Mouse (Mus musculus) spleen, postnatal 4 days (tissue): ENCODE results near the gene Stub1.

ENCODE experiments used
- DNase-seq, 2 experiments: peaks; one replicate each; pipeline ENCODE4 v3.0.0; 2022; ENCODE audit warnings: low spot score in 2 of 2

The Stub1 gene

GRCm38 (mm10) chr17:25837076-25837410 is 3.8 kb upstream of the Stub1 start, which contains the start of gene Rhbdl1:
Rhbdl1 (minus strand) TSS chr17:25837295.
- no peak for DNase-seq

- DNase-seq, result no peak
Measured at GRCm38 (mm10) chr17:25836397-25837075, 3.3 kb upstream of the Stub1 start.

- DNase-seq, result no peak
Measured at GRCm38 (mm10) chr17:25835816-25836215, 2.6 kb upstream of the Stub1 start.

GRCm38 (mm10) chr17:25835301-25835700 is 2.1 kb upstream of the Stub1 start:
- DNase-seq, result no peak

- no peak for DNase-seq
Measured at GRCm38 (mm10) chr17:25834595-25835222, 1.5 kb upstream of the Stub1 start.

GRCm38 (mm10) chr17:25833961-25834594 is 874 bp upstream of the Stub1 start:
- no peak for DNase-seq

GRCm38 (mm10) chr17:25832436-25833290 is 541 bp downstream of the Stub1 start:
- peak; percentile 99 for DNase-seq

GRCm38 (mm10) chr17:25831451-25832281 is 1.5 kb downstream of the Stub1 start:
- peak in 1 of 2 experiments; percentile 41 for DNase-seq

GRCm38 (mm10) chr17:25830806-25831431 is 2.3 kb downstream of the Stub1 start:
- DNase-seq, result no peak

GRCm38 (mm10) chr17:25830200-25830753 is 2.9 kb downstream of the Stub1 start:
- DNase-seq, result no peak

GRCm38 (mm10) chr17:25829558-25830017 is 3.6 kb downstream of the Stub1 start:
- no peak for DNase-seq

GRCm38 (mm10) chr17:25828712-25829557 is 4.3 kb downstream of the Stub1 start, which contains the start of gene Jmjd8:
Jmjd8 (plus strand) TSS chr17:25828867.
- peak; percentile 69 to 83 for DNase-seq

GRCm38 (mm10) chr17:25828223-25828594 is 5.0 kb downstream of the Stub1 start:
- no peak for DNase-seq

- DNase-seq, result no peak
Measured at GRCm38 (mm10) chr17:25827546-25828222, 5.5 kb downstream of the Stub1 start.

GRCm38 (mm10) chr17:25827011-25827410 is 6.2 kb downstream of the Stub1 start:
- no peak for DNase-seq

GRCm38 (mm10) chr17:25825984-25826570 is 7.1 kb downstream of the Stub1 start:
- DNase-seq, result no peak

- no peak for DNase-seq
Measured at GRCm38 (mm10) chr17:25825311-25825710, 7.9 kb downstream of the Stub1 start.
